Mouse (Mus musculus): ENCODE measurements around the gene Edar. TPM values are rescaled to one million over a fixed set of nuclear protein-coding genes. Genes with fewer than 3 reads are reported as not detected.
A peak's percentile ranks its signal among the peaks of the same experiment; 100 is the strongest.

The Edar gene
- polyA plus RNA-seq, 1 experiment, result not detected

GRCm38 (mm10) chr10:58585427-58586223, 89.8 kb downstream of the Edar start:
- Histone ChIP-seq H3K4me1 (ENCODE audit: control insufficient read depth, insufficient read depth, low read length) (no peaks in the 10 kb centered on the region), H3K27ac (ENCODE audit: insufficient read depth, low read length) (no peak overlapping the region), H3K4me3 (ENCODE audit: insufficient read depth, low read length) (no peak overlapping the region)
- TF ChIP-seq POLR2A (IDR thresholded peaks at IDR 0.05; ENCODE audit: low read depth, low read length) (no peak), CTCF (IDR thresholded peaks at IDR 0.05; ENCODE audit: borderline replicate concordance, insufficient read depth, low read length) (no peak)

GRCm38 (mm10) chr10:58560521-58560920, 114.9 kb downstream of the Edar start:
- Histone ChIP-seq H3K4me3 (ENCODE audit: insufficient read depth, low read length) (no peak overlapping the region), H3K27ac (ENCODE audit: insufficient read depth, low read length) (no peak overlapping the region), H3K4me1 (ENCODE audit: control insufficient read depth, insufficient read depth, low read length) (no peaks in the 10 kb centered on the region)
- TF ChIP-seq CTCF (IDR thresholded peaks at IDR 0.05; ENCODE audit: borderline replicate concordance, insufficient read depth, low read length) (no peak), POLR2A (IDR thresholded peaks at IDR 0.05; ENCODE audit: low read depth, low read length) (no peak)

- H3K4me3 ChIP-seq (ENCODE audit: insufficient read depth, low read length), result no peak overlapping the region
- TF ChIP-seq CTCF (IDR thresholded peaks at IDR 0.05; ENCODE audit: borderline replicate concordance, insufficient read depth, low read length) (no peak), POLR2A (IDR thresholded peaks at IDR 0.05; ENCODE audit: low read depth, low read length) (no peak)
- H3K27ac ChIP-seq (ENCODE audit: insufficient read depth, low read length), result no peak overlapping the region
- no peaks in the 10 kb centered on the region for H3K4me1 ChIP-seq (ENCODE audit: control insufficient read depth, insufficient read depth, low read length)
Observed at GRCm38 (mm10) chr10:58559901-58560300, 115.6 kb downstream of the Edar start.

GRCm38 (mm10) chr10:58559098-58559497, 116.4 kb downstream of the Edar start:
- H3K4me3 ChIP-seq (ENCODE audit: insufficient read depth, low read length), result no peak overlapping the region
- TF ChIP-seq CTCF (IDR thresholded peaks at IDR 0.05; ENCODE audit: borderline replicate concordance, insufficient read depth, low read length), result peak; percentile 49; the same call in 1 of the 2 replicates
- TF ChIP-seq POLR2A (IDR thresholded peaks at IDR 0.05; ENCODE audit: low read depth, low read length), result no peak
- no peak overlapping the region for H3K27ac ChIP-seq (ENCODE audit: insufficient read depth, low read length)
- H3K4me1 ChIP-seq (ENCODE audit: control insufficient read depth, insufficient read depth, low read length), result no peaks in the 10 kb centered on the region

GRCm38 (mm10) chr10:58554693-58555387, 120.6 kb downstream of the Edar start:
- no peak overlapping the region for H3K27ac ChIP-seq (ENCODE audit: insufficient read depth, low read length)
- no peaks in the 10 kb centered on the region for H3K4me1 ChIP-seq (ENCODE audit: control insufficient read depth, insufficient read depth, low read length)
- TF ChIP-seq POLR2A (IDR thresholded peaks at IDR 0.05; ENCODE audit: low read depth, low read length), result no peak
- TF ChIP-seq CTCF (IDR thresholded peaks at IDR 0.05; ENCODE audit: borderline replicate concordance, insufficient read depth, low read length), result no peak
- no peak overlapping the region for H3K4me3 ChIP-seq (ENCODE audit: insufficient read depth, low read length)

Other genes with a start within 250 kb of the Edar start
- 90.6 and 91.0 TPM in 2 replicates for gene Ranbp2, start 228.7 kb downstream of the Edar start, polyA plus RNA-seq (2011; ENCODE audit: insufficient read length, low read depth, missing spikeins)
- gene Ccdc138, start 177.7 kb downstream of the Edar start, polyA plus RNA-seq (2011; ENCODE audit: insufficient read length, low read depth, missing spikeins), result 1.7 and 3.5 TPM in 2 replicates
- gene Gm17542, start 42.6 kb upstream of the Edar start, polyA plus RNA-seq (2011; ENCODE audit: insufficient read length, low read depth, missing spikeins), result not detected in 2 replicates
- gene Sh3rf3, start 137.7 kb upstream of the Edar start, polyA plus RNA-seq (2011; ENCODE audit: insufficient read length, low read depth, missing spikeins), result 8.0 and 9.6 TPM in 2 replicates